Mouse (Mus musculus) cerebellum, adult 2 months (tissue): ENCODE results near the gene Orai1. TPM values are rescaled to one million over a fixed set of nuclear protein-coding genes. Genes with fewer than 3 reads are reported as not detected.
"Not testable (repeated sequence)": the region's sequence is repeated elsewhere in the genome, so short reads cannot be mapped to it uniquely, and the experiment has no call there.

Experiments used
- DNase-seq, 2 experiments: peaks; one replicate each; pipeline ENCODE4 v3.0.0; 2021
- H3K27ac ChIP-seq: fragments of 200-500 bp; 2 replicates; pipeline ENCODE4 v1.5.1; 2012; ENCODE audit warnings: low read length, control low read depth, inconsistent platforms; ENCODE audit not compliant: insufficient read depth
- H3K27me3 ChIP-seq: fragments of 200-500 bp; 2 replicates; pipeline ENCODE4 v1.6.1; 2012; ENCODE audit warnings: inconsistent platforms, mild to moderate bottlenecking, low read length, moderate library complexity; ENCODE audit not compliant: control insufficient read depth, insufficient read depth
- H3K4me1 ChIP-seq: fragments of 200-500 bp; 2 replicates; pipeline ENCODE4 v1.6.1; 2011; ENCODE audit warnings: low read length; ENCODE audit not compliant: control insufficient read depth, insufficient read depth
- H3K4me3 ChIP-seq: fragments of 200-500 bp; replicated peaks from 2 replicates; pipeline ENCODE3; 2011; ENCODE audit warnings: mild to moderate bottlenecking, low read depth, low read length, control low read depth; ENCODE audit not compliant: insufficient read depth
- CTCF ChIP-seq: fragments of 200-500 bp; IDR thresholded peaks from 2 replicates; pipeline ENCODE4 v1.5.1; 2011; ENCODE audit warnings: low read depth, mild to moderate bottlenecking, control low read depth, low read length, moderate library complexity, borderline replicate concordance; ENCODE audit not compliant: insufficient read depth
- POLR2A ChIP-seq: fragments of 200-500 bp; IDR thresholded peaks from 2 replicates; pipeline ENCODE4 v1.6.1; 2011; ENCODE audit warnings: low read length, control low read depth, borderline replicate concordance; ENCODE audit not compliant: insufficient read depth
- WGBS: fragments of 180-500 bp; shearing (Covaris S2); methylation state at CpG from one replicate; pipeline ENCODE4 v1.1.7; 2018; 5-methylcytosine and 5-hydroxymethylcytosine counted together
- polyA plus RNA-seq: library from polyadenylated mRNA; depleted of rRNA; stranded (reverse); fragments of >200 nt; gene quantifications from 2 replicates; pipeline ENCODE4 v1.2.3, GENCODE M21; 2012

Gene Orai1
- polyA plus RNA-seq, 1 experiment = 21.4 TPM

DNA sequence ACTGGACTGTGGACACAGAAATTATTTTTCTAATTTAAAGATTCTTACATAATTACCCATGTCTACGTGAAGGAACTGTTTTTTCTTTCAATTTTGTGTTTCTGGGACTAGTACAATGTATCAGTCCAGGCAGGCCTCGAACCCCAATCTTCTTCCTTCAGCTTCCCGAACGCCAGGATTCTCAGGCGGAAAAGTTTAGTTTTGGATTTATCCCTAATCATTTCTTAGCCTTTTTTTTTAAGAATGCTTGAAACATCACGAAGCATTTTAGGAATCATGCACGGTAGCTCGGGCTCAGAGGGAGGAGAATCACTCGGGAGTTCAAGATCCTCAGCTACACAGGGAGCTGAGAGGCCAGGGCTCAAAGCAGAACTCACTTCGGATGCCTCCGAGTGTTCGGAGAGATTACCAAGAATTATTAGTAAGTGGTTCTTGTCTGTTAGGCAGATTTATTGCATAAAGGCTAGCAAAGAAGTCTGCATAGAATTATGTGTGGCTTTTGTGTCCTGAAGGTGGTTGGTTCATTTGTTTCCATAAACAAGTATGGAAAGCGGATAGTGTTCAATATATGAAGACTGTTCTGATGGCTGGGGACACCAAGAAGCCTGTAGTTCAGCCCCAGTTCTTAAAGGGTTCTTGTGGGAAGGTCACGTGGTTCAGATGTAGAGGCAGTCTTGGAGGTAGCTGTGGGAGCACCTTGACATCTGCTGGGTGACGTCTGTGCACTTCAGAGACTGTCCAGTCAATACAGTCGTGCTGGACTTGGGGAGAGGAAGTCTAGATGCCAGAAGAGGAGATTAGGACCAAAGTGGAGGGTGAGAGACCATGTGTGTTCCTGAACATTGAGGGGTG is 43.6 kb downstream of the Orai1 start:
- 35% methylated on average over 16 of the region's 16 CpGs for WGBS
- TF ChIP-seq CTCF (no peak), POLR2A (no peak)
- Histone ChIP-seq H3K4me1 (no peaks in the 10 kb centered on the region; the same call in 1 of the 2 replicates), H3K27me3 (no peaks in the 10 kb centered on the region), H3K27ac (peak overlapping the region; percentile 36; the same call in 1 of the 2 replicates), H3K4me3 (peak overlapping the region; percentile 78)
- DNase-seq = no peak

DNA sequence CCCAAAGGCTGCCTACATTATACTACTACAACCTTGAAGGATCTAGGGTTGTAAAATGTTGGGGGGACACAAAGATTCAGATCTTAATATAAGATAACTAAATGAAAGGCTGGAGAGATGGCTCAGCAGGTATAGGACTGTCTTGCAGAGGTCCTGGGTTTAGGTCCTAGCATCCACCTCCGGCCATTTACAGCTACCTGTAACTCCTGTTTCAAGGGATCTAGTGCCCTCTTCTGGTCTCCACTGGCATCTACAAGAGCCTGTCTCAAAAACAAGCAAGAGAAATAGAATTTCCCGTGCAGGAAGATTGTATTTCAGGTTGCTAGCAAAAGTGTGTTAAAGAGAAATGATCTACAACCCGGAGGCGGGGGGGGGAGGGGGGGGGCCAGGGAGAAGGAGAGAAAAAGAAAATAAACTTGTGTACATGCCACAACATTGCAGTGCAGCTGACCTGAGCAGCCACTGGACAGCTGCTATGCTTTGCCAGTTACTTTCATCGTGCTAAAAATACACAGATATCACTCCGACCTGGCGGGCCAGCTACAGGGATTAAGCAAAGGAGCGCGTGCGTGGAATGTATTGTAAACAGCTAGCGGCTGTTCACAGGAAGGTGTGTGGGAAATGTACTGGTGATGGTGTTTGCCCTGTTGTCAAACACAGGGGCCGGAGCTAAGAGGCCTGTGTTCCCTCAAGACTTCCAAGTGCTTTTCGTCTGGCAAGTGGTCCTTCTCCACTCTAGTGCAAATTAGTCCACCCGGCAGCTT is 45.1 kb downstream of the Orai1 start:
- WGBS = 46% methylated on average over 14 of the region's 14 CpGs
- Histone ChIP-seq H3K4me3 (no peak overlapping the region), H3K4me1 (no peaks in the 10 kb centered on the region; the same call in 1 of the 2 replicates), H3K27me3 (no peaks in the 10 kb centered on the region), H3K27ac (no peak overlapping the region)
- DNase-seq = peak in 1 of 2 experiments; percentile 58
- TF ChIP-seq CTCF (peak; percentile 39; the same call in 1 of the 2 replicates), POLR2A (no peak)

DNA sequence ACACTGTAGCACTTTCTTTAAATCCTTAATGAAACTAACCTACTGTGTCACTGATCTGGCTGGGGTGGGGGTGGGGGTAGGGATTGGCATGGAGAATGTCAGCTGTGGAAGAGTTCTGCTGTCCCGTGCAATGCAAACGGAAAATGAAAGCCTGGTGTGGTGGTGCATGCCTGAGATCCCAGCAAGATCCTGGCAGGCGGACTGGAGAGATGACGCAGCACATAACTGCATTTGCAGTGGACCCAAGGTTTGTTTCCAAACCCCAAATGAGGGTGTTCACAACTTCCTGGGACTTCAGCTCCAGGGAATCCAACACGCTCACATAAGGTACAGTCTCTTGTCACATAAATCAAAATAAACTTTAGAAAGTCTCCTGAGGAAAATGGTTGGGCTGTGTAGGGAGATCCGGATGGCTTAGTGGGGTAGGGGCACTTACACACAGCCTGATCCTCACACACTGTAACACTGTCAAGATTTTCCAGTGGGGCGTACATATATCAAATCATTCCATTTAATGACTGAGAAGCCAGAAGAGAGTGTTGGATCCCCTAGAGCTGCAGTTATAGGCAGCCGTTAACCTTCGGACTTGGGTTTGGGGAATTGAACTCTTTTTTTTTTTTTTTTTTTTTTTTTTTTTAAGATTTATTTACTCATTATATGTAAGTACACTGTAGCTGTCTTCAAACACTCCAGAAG is 46.0 kb downstream of the Orai1 start:
- DNase-seq = no peak
- 65% methylated on average over 9 of the region's 9 CpGs for WGBS
- H3K4me3 ChIP-seq = no peak overlapping the region
- no peaks in the 10 kb centered on the region for H3K27me3 ChIP-seq
- no peaks in the 10 kb centered on the region; the same call in 1 of the 2 replicates for H3K4me1 ChIP-seq
- H3K27ac ChIP-seq = no peak overlapping the region
- TF ChIP-seq POLR2A (no peak), CTCF (no peak)

DNA sequence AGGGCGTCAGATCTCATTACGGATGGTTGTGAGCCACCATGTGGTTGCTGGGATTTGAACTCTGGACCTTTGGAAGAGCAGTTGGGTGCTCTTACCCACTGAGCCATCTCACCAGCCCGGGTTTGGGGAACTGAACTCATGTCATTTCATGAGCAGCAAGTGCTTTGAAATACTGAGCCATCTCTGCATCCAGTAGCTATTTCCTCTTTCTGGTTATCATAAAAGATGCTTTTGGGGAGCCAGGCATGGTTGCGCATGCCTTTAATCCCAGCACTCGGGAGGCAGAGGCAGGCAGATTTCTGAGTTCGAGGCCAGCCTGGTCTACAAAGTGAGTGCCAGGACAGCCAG is 46.5 kb downstream of the Orai1 start:
- WGBS = 84% methylated on average over 6 of the region's 6 CpGs
- H3K27me3 ChIP-seq, DNase-seq, H3K4me1 ChIP-seq, H3K27ac ChIP-seq, H3K4me3 ChIP-seq: not testable (repeated sequence)

DNA sequence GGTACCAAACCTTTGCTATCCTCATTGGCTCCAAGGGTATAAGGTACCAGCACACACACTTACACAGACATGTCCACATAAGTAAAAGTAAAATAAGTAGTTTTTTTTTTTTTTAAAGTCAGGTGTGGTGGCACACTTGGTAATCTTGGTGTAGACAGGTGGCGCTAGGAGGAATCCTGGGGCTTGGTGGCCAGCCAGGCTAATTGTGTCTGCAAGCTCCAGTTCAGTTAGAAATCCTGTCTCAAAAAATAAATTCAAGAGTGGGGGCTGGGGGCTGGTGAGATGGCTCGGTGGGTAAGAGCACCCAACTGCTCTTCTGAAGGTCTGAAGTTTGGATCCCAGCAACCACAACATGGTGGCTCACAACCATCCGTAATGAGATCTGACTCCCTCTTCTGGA is 48.3 kb downstream of the Orai1 start:
- H3K4me3 ChIP-seq = no peak overlapping the region
- H3K27ac ChIP-seq = no peak overlapping the region
- no peaks in the 10 kb centered on the region for H3K27me3 ChIP-seq
- H3K4me1 ChIP-seq = no peaks in the 10 kb centered on the region; the same call in 1 of the 2 replicates
- WGBS = 44% methylated on average over 3 of the region's 3 CpGs
- TF ChIP-seq CTCF (no peak), POLR2A (no peak)
- peak in 1 of 2 experiments; percentile 46 for DNase-seq

DNA sequence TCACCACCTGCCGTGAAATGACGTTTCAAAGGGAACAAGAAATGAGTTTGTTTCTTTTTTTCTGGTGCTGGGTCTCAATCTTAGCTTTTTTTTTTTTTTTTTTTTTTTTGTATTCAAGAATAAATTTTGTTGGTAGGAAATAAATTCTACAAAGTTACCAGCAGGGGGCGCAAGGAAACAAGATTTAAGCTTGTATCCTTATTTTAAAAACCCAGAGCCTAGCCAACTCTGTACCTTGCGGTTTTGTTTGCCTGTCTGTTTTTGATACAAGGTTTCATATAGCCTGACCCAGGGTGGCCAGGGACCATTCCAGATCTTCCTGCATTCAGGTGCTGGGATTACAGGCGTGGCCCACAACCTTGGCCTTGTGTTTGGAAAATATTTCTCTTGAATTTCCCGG is 49.3 kb downstream of the Orai1 start:
- Histone ChIP-seq H3K4me1 (no peaks in the 10 kb centered on the region), H3K27me3 (no peaks in the 10 kb centered on the region), H3K4me3 (peak overlapping the region; percentile 11), H3K27ac (no peak overlapping the region)
- WGBS = 21% methylated on average over 6 of the region's 6 CpGs
- TF ChIP-seq POLR2A (no peak), CTCF (peak; percentile 49)
- peak; percentile 64 to 76 for DNase-seq

DNA sequence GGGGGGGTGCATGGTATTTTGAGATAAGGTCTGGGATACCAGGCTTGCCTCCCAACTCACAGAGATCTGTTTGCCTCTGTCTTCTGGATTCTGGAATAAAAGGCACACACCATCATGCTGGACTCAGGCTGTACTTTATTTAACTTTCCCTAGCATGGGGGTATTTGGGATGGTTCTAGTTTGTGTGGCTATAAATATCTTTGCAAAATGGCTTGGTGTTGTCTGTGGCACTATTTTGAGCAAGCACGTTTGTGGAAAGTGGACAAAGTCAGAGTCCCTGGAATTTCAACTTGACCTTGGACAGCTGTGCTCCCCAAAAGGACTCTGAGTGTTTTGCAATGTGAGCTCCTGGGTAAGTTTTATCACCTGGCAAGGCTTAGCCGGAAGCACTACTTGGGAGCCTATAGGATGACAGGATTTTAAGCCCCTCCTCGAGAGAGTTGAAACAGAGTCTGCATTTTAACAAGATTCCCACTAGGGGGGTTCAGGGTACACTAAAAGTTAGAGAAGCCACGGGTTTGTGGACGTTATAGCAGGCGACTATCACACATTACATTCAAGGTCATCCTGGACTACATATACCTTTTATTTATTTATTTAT is 52.6 kb downstream of the Orai1 start:
- WGBS = 24% methylated on average over 6 of the region's 6 CpGs
- TF ChIP-seq CTCF = no peak
- TF ChIP-seq POLR2A = no peak
- DNase-seq = no peak
- Histone ChIP-seq H3K4me1 (no peaks in the 10 kb centered on the region), H3K27me3 (no peaks in the 10 kb centered on the region), H3K27ac (no peak overlapping the region), H3K4me3 (no peak overlapping the region)
